Comparison of ENCODE assay signal across 16 mouse cellular contexts in genomic region chr8:77659534-77660080, GRCm38 (mm10).
"Had no signal": no experiment of that assay in that cellular context is flagged by ENCODE, and none has a peak within 500 bp of the region (broad histone marks: within the 10 kb centered on the region; RNA-seq: fewer than 3 reads in every experiment).

No protein-coding gene starts in this region.

- H3K27me3 ChIP-seq: limb, embryonic 12.5 days; liver, embryonic 13.5 days; lung, embryonic 15.5 days; midbrain, embryonic 13.5 days; neural tube, embryonic 15.5 days had no signal

- H3K4me2 ChIP-seq: limb, embryonic 12.5 days; liver, embryonic 13.5 days; lung, embryonic 15.5 days; midbrain, embryonic 13.5 days; neural tube, embryonic 15.5 days had no signal

- H3K9me3 ChIP-seq: limb, embryonic 12.5 days; liver, embryonic 13.5 days; lung, embryonic 15.5 days; midbrain, embryonic 13.5 days; neural tube, embryonic 15.5 days had no signal

- H3K36me3 ChIP-seq: liver, embryonic 13.5 days; midbrain, embryonic 13.5 days; neural tube, embryonic 15.5 days had no signal

- H3K27ac ChIP-seq: kidney, postnatal 0 days; limb, embryonic 12.5 days; liver, embryonic 13.5 days; lung, embryonic 15.5 days; midbrain, embryonic 13.5 days; neural tube, embryonic 15.5 days; stomach, postnatal 0 days had no signal

- DNase-seq: kidney, adult 9 months; kidney, postnatal 36 days; layer of hippocampus, adult 9-11 months; layer of hippocampus, postnatal 36 days; liver; liver, embryonic 13.5 days; liver, postnatal 0 days; lung, postnatal 36 days; thymus, adult 18-20 months; thymus, postnatal 14 days had no signal

- ATAC-seq: liver, postnatal 0 days; midbrain, embryonic 13.5 days had no signal

- H3K4me1 ChIP-seq: limb, embryonic 12.5 days; liver, embryonic 13.5 days; lung, embryonic 15.5 days; midbrain, embryonic 13.5 days; neural tube, embryonic 15.5 days had no signal

- H3K9ac ChIP-seq: limb, embryonic 12.5 days; liver, embryonic 13.5 days; liver, postnatal 0 days; lung, embryonic 15.5 days; midbrain, embryonic 13.5 days; neural tube, embryonic 15.5 days had no signal

- H3K4me3 ChIP-seq: limb, embryonic 12.5 days; liver, embryonic 13.5 days; lung, embryonic 15.5 days; midbrain, embryonic 13.5 days; neural tube, embryonic 15.5 days had no signal
